Mouse (Mus musculus) G1E (cell line): ENCODE results near the gene Sarnp.

Source experiments
- CTCF ChIP-seq: IDR thresholded peaks from 2 replicates; pipeline ENCODE4 v1.5.1; 2012; ENCODE audit warnings: low read depth, low read length, inconsistent platforms, mixed read lengths
- GATA1 ChIP-seq: IDR thresholded peaks from 2 replicates; pipeline ENCODE4 v1.6.1; 2012; ENCODE audit warnings: borderline replicate concordance, low read length, inconsistent platforms, mixed read lengths
- GATA2 ChIP-seq: IDR thresholded peaks from 2 replicates; pipeline ENCODE4 v1.6.1; 2012; ENCODE audit warnings: low read depth, low read length, inconsistent platforms, borderline replicate concordance
- TAL1 ChIP-seq: conservative IDR thresholded peaks from 2 replicates; pipeline ENCODE4 v1.6.1; 2012; ENCODE audit warnings: low read depth, low read length, inconsistent platforms, mixed read lengths

GRCm38 (mm10) chr10:128870341-128870740, 53.2 kb downstream of the Sarnp start:
- TF ChIP-seq CTCF: no peak
- TF ChIP-seq GATA2: no peak
- TF ChIP-seq GATA1: no peak
- no peak for TF ChIP-seq TAL1
